Mouse (Mus musculus) Patski (cell line): Measurements from ENCODE around the gene Pcdh9. TPM values are rescaled to one million over a fixed set of nuclear protein-coding genes. Genes with fewer than 3 reads are reported as not detected.

Experiments used
- ATAC-seq: fragments of 100-300 bp; one replicate; pipeline ENCODE4 v1.8.0; 2021
- CTCF ChIA-PET: fragments of 350-600 bp; sonication (Branson Sonifier 250); formaldehyde crosslinking; loops from one replicate; lab custom pipeline; 2022; ENCODE audit warnings: inconsistent platforms; lab: Charles Lee
- POLR2A ChIA-PET: fragments of 350-600 bp; sonication (Branson Sonifier 250); formaldehyde crosslinking; loops from one replicate; lab custom pipeline; 2022; ENCODE audit warnings: antibody characterized with exemption, inconsistent platforms; lab: Charles Lee
- DNase-seq: peaks from one replicate; pipeline ENCODE4 v3.0.0-alpha.2; 2011; ENCODE audit warnings: low read depth, low spot score
- H3K27me3 ChIP-seq: fragments of 371-371 bp; one replicate; pipeline ENCODE4 v1.5.1; 2021
- CTCF ChIP-seq: fragments of 100-300 bp; IDR thresholded peaks from one replicate; pipeline ENCODE4 v1.5.1; 2021
- in situ Hi-C: fragments of 300-500 bp; cut with MboI; formaldehyde crosslinking; loops from 3 replicates; pipeline ENCODE4 v1.11.1; 2018; ENCODE audit warnings: low pct_unique_long_range_greater_than_20kb, mixed read lengths
- polyA plus RNA-seq: library from polyadenylated mRNA; unstranded; gene quantifications from one replicate; pipeline ENCODE4 v1.2.3, GENCODE M21; 2021

Gene Pcdh9
- polyA plus RNA-seq, 1 experiment from 2014 or later = not detected

DNA sequence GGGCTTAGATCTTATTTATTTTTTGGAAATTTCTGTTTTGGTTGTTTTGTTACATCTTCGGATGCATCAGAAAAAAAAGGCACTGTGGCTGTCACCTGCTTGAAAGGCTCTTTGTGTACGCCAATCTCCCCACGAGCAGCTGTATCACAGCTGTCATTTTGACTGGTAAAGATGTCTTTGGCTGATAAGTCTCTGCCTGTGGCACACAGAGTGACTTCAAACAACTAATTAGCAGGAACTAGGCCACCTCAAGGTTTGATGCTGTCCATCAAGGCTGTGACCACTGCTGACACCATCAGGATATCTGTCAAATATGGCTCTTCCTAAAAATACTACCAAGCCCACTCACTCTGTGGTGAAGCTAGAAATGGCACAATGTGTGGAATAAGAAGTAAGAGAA lies 336.7 kb downstream of the Pcdh9 start:
- ChIA-PET POLR2A (no interaction called here), CTCF (no interaction called here)
- H3K27me3 ChIP-seq = peaks cover 20% of the 10 kb centered on the region
- no peak for TF ChIP-seq CTCF
- DNase-seq (no peak), ATAC-seq (no peak)
- in situ Hi-C loops = no loop called here

DNA sequence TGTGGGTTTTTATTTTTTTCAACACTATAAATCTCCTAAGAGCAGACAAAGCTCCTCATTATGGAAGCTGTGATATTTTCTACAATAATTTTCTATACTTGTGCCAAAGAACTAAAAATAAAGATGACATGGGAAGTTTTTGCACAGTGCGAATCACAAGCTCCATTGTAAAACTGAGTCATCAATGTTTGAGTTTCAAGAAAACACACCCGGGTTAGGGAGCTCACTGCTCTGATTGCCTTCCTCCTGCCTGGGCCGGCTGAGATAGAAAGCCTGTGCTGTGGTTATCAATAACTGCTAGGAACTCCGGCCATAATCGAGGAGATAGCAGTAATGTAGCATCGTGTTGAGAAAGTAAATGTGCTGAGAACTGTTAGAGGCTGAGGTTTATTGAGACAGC lies 344.9 kb downstream of the Pcdh9 start:
- DNase-seq (no peak), ATAC-seq (no peak)
- peaks cover 4% of the 10 kb centered on the region for H3K27me3 ChIP-seq
- ChIA-PET POLR2A (no interaction called here), CTCF (no interaction called here)
- in situ Hi-C loops = no loop called here
- TF ChIP-seq CTCF = no peak

DNA sequence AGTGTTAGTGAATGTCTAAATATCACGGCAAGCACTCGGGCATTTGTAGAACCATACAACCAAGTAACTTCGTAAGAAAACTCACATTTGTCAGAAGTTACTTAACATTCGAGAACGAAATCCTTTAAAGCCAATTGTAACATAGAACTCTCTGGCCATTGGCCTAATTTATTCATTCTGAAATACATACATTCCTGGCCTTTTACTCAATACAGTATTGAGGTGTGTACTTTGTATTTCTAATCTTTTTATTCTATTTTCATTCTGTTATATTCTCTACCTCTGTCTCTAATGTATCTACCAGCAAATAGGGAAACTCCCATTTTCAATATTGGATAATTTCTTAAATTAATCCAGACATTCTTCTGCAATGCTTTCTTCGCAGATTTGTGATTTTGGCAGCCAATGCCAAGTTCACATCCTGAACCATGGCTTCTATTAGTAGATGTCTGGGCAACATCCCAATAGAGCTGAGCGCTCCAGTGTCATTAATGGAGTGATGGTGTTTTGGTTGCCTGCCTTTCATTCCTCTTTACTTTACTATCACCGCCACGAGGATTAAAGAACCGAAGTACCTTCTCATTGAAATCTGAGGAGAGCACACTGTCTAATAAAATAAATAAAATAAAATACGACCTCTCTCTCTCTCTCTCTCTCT lies 346.4 kb downstream of the Pcdh9 start:
- ChIA-PET POLR2A (no interaction called here), CTCF (no interaction called here)
- TF ChIP-seq CTCF = no peak
- in situ Hi-C loops = no loop called here
- no peak for ATAC-seq
- DNase-seq = no peak
- H3K27me3 ChIP-seq = peaks cover 4% of the 10 kb centered on the region

DNA sequence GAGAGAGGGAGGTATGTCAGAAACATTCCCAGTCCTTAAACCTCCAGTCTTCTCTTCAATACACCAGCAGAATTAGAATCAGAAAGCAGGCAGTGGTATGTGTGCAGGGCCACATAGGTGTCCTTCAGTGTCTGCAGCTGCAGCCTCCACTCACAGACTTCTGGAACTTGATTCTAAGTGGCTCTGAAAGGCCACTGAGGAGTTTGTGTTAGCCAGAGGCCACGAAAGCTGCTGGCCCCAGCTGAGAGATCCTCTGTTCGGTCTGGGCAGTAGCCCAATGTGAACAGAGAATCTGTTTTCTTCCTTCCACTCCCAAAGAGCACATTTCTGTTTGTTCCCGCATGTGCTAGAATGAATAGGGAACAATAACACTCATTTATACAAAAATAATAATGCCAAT lies 346.9 kb downstream of the Pcdh9 start:
- ChIA-PET CTCF (no interaction called here), POLR2A (no interaction called here)
- in situ Hi-C loops = no loop called here
- TF ChIP-seq CTCF = no peak
- DNase-seq (no peak), ATAC-seq (no peak)
- peaks cover 4% of the 10 kb centered on the region for H3K27me3 ChIP-seq

GRCm38 (mm10) chr14:93534928-93535327 lies 355.6 kb downstream of the Pcdh9 start:
- ATAC-seq (no peak), DNase-seq (no peak)
- H3K27me3 ChIP-seq = peaks cover 8% of the 10 kb centered on the region
- no peak for TF ChIP-seq CTCF
- in situ Hi-C loops = no loop called here
- CTCF ChIA-PET = no interaction called here
- POLR2A ChIA-PET = no interaction called here

DNA sequence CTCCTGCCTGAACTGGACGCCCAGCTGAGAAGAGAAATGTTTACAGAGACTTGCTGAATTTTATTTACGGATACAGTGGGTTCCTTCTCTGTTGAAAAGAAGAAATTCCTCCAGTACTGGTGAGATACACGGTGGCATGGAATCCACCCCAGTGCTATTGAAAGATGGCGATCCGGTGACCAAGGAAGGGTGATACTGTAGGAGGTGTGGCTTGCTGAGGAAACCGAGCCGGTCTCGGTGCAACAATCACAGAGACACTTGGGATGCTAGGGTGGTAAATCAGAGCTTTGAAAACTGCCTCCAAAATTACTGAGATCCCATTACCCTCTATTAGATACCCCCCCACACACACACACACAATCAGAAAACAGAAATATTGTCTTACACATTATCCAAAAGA lies 367.0 kb downstream of the Pcdh9 start:
- H3K27me3 ChIP-seq = peaks cover 7% of the 10 kb centered on the region
- no peak for ATAC-seq
- TF ChIP-seq CTCF = no peak
- no peak for DNase-seq
- POLR2A ChIA-PET = no interaction called here
- CTCF ChIA-PET = no interaction called here
- in situ Hi-C loops = no loop called here

- ATAC-seq (no peak), DNase-seq (no peak)
- ChIA-PET POLR2A (no interaction called here), CTCF (no interaction called here)
- no peak for TF ChIP-seq CTCF
- H3K27me3 ChIP-seq = peaks cover 15% of the 10 kb centered on the region
- in situ Hi-C loops = no loop called here
These were observed 370.3 kb downstream of the Pcdh9 start for GRCm38 (mm10) chr14:93520166-93520565.

DNA sequence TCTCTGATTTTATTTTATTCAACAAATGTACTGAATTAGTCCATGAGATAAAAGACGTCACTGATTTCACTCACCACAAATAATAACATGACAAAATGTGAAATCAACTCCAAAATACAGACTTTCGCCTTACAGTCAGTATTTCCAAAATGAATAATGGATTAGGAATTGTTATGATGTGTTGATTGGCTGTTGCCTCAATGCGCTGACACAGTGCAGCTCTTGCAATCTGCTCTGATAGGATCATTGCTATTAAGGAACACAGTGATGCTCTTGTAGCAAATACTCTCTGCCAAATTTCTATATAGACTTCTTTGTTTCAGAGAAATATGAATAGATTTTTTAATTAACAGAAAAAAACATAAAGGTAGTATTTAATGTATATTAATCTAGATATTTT lies 373.8 kb downstream of the Pcdh9 start:
- ATAC-seq (no peak), DNase-seq (no peak)
- in situ Hi-C loops = no loop called here
- ChIA-PET POLR2A (no interaction called here), CTCF (no interaction called here)
- H3K27me3 ChIP-seq = peaks cover 15% of the 10 kb centered on the region
- TF ChIP-seq CTCF = no peak

DNA sequence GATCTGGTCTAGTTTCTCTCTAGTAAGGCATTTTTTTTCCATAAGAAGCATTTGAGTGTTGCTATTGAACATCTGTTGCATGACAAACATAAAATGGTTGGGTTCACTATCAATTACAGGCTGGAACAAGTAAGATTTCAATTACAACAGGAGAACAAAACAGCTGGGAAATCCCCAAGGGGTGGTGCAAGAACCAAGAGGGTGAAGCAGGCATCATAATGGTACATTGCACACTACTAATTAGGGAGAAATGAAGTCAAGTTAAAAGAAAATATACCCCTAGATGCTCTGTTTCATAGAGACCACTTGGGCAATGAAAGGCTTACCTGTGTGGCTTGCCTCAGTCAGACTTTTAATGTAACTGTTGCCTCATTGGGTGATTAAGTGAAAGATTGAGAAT lies 384.4 kb downstream of the Pcdh9 start:
- in situ Hi-C loops = no loop called here
- H3K27me3 ChIP-seq = peaks cover 13% of the 10 kb centered on the region
- ATAC-seq (no peak), DNase-seq (no peak)
- CTCF ChIA-PET = no interaction called here
- no peak for TF ChIP-seq CTCF
- POLR2A ChIA-PET = no interaction called here

DNA sequence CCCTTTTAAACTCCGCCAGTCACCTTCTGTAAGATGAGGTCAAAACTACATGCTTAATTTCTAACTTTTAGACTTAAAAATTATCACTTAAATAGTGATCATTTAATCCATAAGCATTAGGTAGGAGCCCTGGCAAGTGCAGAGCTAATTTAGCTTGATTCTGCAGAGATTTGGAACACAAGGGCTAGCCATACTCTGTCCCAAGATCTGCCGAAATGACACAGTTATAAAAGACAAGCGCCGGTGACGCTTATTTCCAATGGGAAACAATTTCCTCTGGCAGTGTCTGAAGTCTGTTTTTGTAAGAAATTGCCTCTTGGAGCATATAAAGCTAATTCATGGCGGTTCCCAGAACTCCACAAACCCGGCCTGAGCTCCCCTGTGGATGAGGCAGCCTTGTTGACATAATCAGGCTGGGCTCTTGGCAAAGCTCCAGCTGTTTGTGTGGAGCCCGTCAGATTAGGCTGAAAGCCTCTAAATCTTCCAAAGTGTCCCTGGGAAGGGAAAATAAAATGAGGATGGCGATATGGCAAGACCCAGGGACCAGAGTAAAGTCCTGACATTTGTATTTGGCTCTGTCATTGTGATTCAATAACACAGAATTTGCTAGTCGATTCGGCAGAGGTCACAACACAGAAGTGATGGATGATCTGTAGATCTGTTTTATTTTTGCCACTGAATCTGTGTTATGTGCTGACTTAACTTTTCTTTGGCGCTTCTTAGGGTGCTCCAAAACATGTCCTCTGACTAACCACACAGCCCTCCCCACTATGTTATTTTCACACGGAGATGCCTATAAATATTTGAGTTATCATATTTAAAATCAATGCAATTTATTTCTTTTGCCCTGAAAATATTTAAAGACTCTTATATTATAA lies 391.4 kb downstream of the Pcdh9 start:
- no peak for DNase-seq
- ChIA-PET POLR2A (no interaction called here), CTCF (no interaction called here)
- no peak for TF ChIP-seq CTCF
- in situ Hi-C loops = no loop called here
- peaks cover 6% of the 10 kb centered on the region for H3K27me3 ChIP-seq
- no peak for ATAC-seq

GRCm38 (mm10) chr14:93474991-93475390 lies 415.5 kb downstream of the Pcdh9 start:
- TF ChIP-seq CTCF = no peak
- H3K27me3 ChIP-seq = peaks cover 7% of the 10 kb centered on the region
- no peak for ATAC-seq
- POLR2A ChIA-PET = no interaction called here
- in situ Hi-C loops = no loop called here
- no peak for DNase-seq
- CTCF ChIA-PET = no interaction called here
